Mouse (Mus musculus) R1 (cell line): ENCODE data around the gene Phf8.
"Not testable (repeated sequence)": the region's sequence is repeated elsewhere in the genome, so short reads cannot be mapped to it uniquely, and the experiment has no call there.

ENCODE experiments used
- DNase-seq: peaks from one replicate; pipeline ENCODE4 v3.0.0-alpha.2; 2018; ENCODE audit warnings: low read depth, low spot score

The Phf8 gene

GRCm38 (mm10) chrX:151520458-151521322 lies at the start of gene Phf8:
TSS of gene Phf8 (plus strand) at chrX:151520672.
- peak; percentile 94 for DNase-seq

DNA sequence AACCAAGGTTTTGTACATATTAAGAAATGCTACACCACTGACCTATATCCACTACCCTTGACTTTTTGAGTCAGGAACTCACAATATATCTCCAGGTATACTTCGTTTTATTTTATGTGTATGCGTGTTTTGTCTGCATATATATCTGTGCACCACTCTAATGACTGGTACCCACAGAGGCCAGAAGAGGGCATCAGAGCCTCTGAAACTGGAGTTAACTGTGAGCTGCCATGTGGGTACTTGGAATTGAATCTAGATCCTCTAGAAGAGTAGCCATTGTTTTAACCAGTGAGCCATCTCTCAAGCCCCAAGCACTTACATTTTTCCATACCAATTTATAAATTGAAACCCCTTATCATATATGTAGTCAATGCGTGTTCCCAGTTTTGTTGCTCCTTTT lies 32.3 kb upstream of the Phf8 start:
- DNase-seq = peak; percentile 12

DNA sequence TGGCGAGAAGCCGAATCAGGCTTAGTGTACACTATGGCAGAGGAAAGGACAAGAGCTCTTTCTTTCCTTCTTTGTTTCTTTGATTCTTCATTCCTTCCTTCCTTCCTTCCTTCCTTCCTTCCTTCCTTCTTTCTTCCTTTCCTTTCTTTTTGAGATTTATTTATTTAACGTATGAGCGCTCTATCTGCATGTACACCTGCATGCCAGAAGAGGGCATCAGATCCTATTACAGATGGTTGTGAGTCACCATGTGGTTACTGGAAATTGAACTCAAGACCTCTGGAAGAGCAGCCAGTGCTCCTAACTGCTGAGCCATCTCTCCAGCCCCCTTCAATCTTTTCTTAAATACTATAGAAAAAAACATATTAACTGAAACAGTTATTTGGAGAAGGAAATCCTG lies 27.2 kb upstream of the Phf8 start:
- DNase-seq = not testable (repeated sequence)

DNA sequence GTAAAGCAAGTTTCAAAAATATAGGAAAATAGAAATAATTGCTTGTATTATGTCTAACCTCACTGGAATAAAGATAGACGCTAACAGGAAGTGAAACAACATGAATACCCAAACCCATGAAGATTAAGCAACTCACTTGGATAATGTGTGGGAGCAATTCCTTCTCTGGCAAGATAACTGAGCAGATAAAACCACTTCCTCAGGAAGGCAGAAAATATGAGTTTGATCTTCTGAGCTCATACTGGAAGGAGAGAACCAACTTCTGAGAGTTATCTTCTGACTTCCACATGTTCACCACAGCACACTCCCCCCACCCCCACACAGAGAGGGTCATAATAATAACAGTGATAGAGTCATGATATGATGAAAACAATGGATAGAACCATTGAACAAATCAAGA lies 23.9 kb upstream of the Phf8 start:
- DNase-seq = no peak

GRCm38 (mm10) chrX:151508536-151508935 lies 11.9 kb upstream of the Phf8 start:
- no peak for DNase-seq

DNA sequence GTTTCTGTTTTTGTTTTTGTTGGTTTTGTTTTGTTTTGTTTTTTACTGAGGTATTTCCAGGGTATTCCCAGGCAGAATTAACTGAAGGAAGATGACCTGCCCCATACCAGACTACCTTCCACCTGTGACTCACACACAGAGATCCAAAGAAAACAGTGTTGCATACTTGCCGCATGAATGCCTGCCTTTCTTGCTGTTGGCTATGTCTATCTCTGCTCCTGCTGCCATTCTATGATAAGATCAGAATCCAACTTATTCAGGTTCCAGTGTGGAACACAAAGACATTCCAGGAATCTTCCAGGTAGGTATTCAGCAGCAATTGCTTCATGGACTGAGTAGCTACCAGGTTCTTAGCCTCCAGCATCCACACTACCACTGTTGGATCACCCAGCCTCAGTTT lies 10.6 kb upstream of the Phf8 start:
- DNase-seq = no peak

DNA sequence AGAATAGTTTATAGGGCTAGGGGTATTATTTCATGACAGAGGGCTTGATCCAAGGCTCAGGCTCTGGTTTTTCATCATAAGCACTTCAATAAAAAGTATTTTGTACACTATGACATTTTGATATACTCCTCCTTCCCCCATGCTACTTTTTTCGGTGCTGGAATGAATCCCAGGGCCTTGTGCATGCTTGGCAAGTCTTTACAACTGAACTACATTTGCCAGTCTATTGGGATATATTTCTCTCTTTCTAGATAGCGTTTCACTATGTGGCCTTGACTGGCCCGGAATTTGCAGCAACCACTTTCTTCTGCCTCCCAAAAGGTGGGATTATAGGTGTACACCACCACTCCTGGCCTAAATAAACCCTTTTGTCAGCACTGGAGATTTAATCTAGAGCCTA lies 7.4 kb upstream of the Phf8 start:
- DNase-seq = no peak

DNA sequence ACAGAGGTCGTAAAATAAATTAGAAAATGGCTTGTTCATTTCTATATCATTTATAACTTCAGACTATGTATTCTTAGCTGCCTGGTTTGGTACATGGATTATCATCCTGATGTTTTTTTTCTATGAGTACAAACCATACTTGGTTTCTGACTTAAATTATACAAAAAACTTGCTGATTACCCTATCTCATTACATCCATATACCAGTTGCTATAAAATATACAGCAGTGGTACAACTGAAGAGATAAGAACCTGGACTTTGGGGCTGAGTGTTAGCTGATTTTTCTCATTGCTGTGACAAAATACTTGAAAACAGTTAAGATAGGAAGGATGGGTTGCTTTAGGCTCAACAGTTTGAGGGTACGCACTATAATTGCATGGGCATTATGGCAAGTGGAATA lies 6.8 kb upstream of the Phf8 start:
- no peak for DNase-seq

GRCm38 (mm10) chrX:151518181-151518580 lies 2.3 kb upstream of the Phf8 start:
- peak; percentile 59 for DNase-seq

DNA sequence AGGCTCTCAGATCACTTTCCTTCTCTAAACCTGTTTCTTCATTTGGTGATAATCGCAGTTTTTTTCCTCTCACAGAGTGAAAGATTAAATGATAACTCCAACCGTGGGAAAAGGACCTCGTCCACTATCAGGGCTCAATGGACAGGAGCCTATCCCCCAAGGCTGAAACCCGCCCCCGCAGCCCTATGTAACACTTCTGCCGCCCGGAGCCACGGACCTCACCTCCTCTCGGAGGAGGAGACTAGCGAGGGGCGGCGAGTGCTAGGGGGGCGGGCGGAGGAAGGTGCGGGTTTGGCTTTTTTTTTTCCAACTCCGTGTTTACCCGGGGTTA lies 380 bp upstream of the Phf8 start:
- no peak for DNase-seq

DNA sequence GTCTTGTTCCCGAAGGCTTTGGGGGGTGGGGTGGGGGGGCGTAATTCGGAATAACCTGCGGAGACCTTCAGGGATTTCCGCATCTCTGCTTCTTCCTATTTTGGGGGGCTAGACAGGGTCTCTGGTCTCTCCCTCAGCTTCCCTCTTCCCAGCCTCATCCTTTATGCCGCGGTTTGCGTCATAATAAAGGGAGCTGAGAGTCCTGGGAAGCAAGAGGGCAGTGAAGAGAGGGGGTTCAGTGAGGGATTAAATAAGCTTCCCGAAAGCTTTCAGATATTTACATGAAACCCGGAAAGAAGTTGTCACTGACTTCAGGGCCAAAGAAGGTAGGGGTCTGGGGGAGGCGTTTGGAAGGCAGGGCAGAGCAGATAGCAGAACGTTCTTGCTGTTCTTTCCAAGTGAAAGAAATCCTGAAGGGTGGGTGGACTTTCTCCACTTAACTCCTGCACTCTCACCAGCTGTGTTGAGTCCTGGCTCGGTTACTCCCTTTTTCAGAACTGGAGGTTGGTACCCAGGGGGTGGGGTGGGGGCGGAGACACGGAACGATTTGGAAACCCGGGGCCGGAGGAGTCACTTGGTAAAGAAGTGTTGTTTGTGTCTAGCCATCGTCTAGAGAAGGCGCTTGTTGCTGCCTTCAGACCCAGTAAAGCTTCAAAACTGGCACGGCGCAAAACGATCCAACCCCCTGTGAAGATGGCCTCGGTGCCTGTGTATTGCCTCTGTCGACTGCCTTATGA lies 1.5 kb downstream of the Phf8 start:
- peak; percentile 46 for DNase-seq

DNA sequence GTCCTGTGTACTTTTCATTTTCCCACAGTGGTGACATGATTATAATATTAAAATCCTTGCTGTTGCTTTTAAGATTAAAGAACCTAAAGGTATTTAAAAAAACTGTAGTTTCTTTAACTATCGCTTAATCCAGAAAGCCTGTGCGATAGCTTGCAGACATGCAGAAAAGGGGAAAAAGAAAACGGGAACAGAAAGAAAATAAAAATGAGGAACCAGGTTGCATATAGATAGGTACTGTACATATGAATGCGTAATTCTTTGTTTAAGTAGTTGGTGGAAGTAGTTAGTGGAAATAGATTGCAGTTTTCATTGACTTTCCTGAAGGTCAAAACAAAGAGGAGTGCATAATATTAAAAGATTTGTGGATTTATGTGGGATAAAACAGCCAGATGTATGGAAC lies 32.9 kb downstream of the Phf8 start:
- DNase-seq = no peak

DNA sequence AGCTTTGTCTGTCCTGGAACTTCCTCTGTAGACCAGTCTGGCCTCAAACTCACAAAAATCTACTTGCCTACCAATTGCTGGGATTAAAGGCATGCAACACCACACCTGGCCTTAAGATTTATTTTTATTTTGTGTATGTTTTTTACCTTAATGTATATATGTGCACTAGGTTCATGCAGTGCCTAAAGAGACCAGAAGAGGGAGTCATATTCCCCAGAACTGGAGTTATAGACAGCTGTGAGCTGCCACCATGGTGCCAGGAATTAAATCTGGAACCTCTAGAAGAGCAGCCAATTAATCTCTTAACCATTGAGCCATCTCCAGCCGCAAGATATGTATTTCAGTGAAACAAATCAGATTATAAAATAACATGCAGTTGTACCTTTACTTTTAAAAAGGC lies 54.7 kb downstream of the Phf8 start:
- peak; percentile 40 for DNase-seq

GRCm38 (mm10) chrX:151643386-151643785 lies 122.9 kb downstream of the Phf8 start:
- DNase-seq = no peak

DNA sequence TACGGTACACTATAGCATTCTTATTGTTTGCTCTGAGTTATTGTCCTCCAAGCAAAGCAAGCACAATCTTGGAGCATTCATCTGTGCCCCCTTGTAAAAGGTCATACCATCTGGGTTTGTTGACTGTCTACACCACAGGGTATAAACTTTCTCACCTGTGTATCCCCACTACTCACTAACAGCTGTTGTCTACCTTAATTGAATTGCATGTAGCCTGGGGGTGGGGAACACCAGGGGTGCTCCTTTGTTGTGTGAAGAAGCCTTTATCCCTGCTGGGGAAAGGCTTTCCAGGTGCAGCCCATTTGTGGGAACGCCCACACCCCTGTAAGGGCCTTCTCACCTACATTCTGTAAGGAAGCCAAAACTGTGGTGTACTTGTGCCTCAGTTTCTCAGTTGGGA lies 133.3 kb downstream of the Phf8 start:
- DNase-seq = peak; percentile 29

DNA sequence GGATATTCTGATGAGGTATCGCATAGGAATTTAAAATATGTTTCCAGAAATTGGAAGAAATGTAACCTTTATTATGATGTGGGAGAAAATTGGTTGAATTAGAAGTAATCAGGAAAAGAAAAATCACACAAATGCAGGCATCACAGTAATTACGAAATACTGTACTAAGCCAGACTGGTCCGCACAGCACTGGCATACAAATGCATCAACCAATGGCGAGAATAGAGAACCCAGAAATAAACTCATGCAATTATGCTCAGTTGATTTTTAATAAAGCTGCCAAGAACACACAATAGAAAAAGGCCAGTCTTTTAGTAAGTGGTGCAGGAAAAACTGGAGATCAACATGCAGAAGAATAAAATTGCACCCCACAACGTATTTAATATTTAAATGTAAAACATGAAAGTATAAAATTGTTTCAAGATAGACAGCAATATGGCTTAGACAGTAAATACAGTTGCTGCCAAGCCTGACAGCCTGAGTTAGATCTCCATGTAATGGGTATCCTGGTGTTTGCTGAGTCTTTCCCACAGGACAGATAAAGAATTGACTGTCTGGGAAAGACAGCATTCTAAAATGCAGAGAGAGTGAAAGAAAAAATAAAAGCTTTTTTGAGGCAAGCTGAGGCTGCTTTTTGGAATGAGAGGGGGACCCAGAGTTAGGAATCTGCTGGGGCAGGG lies 154.2 kb downstream of the Phf8 start:
- no peak for DNase-seq
